Mouse (Mus musculus): ENCODE data around the gene Ahcyl2. TPM values are rescaled to one million over a fixed set of nuclear protein-coding genes. Genes with fewer than 3 reads are reported as not detected.

The Ahcyl2 gene
- polyA plus RNA-seq, 1 experiment: 30.5 TPM

GRCm38 (mm10) chr6:29853213-29853899 is 85.5 kb downstream of the Ahcyl2 start:
- no peak for TF ChIP-seq GATA1 (IDR thresholded peaks at IDR 0.05; ENCODE audit: low read length)

DNA sequence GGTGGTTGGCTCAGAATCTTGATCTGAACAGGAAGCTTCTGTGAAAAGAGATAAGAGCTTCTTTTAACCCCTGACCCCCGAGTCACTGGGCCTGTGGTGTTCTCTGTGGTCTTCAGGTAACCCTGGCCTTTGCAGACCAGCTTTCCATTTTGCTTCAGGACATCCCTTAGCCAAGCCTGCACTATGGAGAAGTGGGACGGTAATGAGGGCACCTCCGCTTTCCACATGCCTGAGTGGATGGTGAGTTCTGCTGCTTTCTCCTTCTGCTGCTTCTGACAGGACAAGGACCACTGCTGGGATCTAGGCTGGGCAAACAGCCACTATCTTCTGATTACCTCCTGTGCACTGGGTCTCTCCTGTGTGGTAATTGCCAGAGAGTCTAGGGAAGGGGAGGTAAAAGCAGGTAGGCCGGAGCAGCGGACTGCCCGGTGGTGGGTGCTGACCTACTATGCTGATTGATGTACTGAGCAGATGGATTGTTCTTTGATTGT is 86.1 kb downstream of the Ahcyl2 start:
- no peak for TF ChIP-seq GATA1 (IDR thresholded peaks at IDR 0.05; ENCODE audit: low read length)

- no peak for TF ChIP-seq GATA1 (IDR thresholded peaks at IDR 0.05; ENCODE audit: low read length)
Measured at GRCm38 (mm10) chr6:29858619-29859018, 90.8 kb downstream of the Ahcyl2 start.

- TF ChIP-seq GATA1 (IDR thresholded peaks at IDR 0.05; ENCODE audit: low read length): no peak
Measured at GRCm38 (mm10) chr6:29859344-29859743, 91.5 kb downstream of the Ahcyl2 start.

DNA sequence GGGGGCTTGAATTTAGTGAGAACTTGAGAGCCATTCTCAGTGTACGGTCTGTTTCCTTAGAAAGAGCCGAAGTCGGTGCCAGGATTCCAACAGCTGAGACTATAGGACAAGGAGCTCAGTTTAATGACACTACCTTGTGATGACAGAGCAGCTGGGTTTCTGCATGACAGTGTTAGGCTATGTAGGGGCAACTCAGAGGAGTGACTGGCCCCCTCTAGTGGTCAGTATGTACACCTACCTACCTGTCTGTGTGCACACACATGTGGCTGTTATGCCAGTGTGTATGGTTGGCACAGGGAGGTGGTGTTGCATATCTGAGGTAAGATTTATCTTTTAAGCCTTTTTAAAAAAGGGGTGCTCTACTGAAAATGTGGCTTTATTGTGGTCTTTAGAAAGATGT is 92.4 kb downstream of the Ahcyl2 start:
- no peak for TF ChIP-seq GATA1 (IDR thresholded peaks at IDR 0.05; ENCODE audit: low read length)

DNA sequence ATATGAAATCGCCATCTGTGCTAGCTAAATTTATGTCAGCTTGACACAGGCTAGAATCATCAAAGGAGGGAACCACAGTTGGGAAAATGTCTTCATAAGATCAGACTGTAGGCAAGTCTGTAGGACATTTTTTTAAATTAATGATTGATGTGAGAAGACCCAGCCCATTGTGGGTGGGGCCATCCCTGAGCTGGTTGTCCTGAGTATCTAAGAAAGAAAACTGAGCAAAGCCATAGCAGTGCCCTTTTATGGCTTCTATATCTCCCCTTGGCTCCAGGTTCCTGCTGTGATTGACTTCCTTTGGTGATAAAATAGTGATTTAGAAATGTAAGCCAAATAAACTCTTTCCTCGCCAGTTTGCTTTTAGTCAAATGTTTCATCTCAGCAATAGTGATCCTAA is 97.1 kb downstream of the Ahcyl2 start:
- no peak for TF ChIP-seq GATA1 (IDR thresholded peaks at IDR 0.05; ENCODE audit: low read length)

DNA sequence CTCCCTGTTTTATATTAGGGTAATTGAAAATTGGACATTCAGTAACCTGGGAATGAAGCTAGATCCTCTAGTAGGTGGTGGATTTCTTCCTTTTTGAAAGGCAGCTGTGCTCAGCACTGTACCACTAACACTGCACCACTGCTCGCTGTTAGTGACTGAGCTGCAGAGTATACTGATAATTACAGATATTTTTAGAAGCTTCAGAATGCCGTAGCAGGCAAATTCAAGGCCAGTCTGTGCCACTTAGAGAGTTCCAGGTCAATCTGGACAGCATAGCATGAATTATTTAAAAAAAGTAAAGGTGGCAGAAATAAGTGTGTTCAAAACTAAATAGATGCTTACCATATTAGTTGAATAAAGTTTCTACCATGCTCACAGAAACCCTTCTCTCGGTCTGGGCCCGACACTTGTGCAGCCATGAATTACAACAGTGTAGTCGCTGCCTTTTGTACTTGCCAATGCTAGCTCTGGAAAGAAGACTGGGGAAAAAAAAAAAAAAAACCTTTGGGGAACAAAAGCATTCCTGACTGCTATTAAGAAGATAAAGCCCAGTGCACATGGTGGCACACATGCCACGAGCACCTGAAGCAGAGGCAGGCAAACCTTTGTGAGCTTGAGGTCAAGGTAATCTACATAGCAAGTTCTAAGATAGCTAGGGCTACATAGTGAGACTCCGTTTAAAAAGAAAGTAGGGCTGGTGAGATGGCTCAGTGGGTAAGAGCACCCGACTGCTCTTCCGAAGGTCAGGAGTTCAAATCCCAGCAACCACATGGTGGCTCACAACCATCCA is 99.3 kb downstream of the Ahcyl2 start:
- TF ChIP-seq GATA1 (IDR thresholded peaks at IDR 0.05; ENCODE audit: low read length): no peak

GRCm38 (mm10) chr6:29868341-29868895 is 100.6 kb downstream of the Ahcyl2 start:
- no peak for TF ChIP-seq GATA1 (IDR thresholded peaks at IDR 0.05; ENCODE audit: low read length)

DNA sequence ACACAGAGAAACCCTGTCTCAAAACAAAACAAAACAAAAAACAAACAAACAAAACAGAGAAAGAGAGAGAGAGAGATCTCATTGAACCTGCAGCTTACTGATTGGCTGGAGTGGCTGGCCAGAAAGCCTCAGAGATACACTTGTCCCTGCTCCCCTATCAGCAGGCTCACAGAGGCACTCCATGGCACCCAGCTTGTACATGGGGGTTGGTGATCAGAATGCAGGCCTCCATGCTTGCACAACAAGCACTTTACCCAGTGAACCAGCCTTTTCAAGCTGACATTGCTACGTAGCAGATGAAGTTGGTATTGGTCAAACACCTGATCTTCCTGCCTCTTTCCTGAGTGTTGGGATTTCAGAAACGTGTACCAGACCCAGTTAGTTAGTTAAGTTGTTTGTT is 105.8 kb downstream of the Ahcyl2 start:
- TF ChIP-seq GATA1 (IDR thresholded peaks at IDR 0.05; ENCODE audit: low read length): no peak

- no peak for TF ChIP-seq GATA1 (IDR thresholded peaks at IDR 0.05; ENCODE audit: low read length)
Measured at GRCm38 (mm10) chr6:29875576-29875975, 107.8 kb downstream of the Ahcyl2 start.

DNA sequence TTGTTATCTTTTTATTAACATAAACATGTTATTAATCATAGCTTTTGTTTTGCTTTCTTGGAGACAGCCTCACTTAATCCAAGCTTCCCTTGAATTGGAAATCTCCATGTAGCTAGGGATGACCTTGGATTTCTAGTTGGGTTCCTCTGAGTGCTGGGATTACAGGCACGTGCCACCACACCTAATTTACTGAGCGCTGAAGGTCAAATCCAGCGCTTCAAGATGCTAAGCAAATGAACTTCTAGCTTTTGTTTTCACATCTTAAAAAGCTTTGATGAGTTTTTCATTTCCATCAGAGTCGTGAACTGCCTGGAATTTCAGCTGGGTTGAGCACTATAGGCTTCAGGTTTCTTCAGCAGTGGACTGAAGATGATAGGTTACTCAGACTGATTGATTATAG is 109.0 kb downstream of the Ahcyl2 start:
- TF ChIP-seq GATA1 (IDR thresholded peaks at IDR 0.05; ENCODE audit: low read length): no peak

DNA sequence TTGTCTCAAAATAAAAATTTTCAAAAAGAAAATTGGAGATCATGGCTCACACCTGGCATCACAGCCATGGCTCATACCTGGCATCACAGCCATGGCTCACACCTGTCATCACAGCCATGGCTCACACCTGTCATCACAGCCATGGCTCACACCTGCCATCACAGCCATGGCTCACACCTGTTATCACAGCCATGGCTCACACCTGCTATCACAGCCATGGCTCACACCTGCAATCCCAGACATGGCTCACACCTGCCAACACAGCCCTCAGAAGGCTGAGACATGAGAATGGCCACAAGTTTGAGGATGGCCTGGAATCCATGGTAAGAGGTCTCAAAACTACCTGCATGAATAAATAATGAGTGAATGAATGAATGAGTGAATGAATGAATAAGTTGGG is 111.8 kb downstream of the Ahcyl2 start:
- TF ChIP-seq GATA1 (IDR thresholded peaks at IDR 0.05; ENCODE audit: low read length): no peak

GRCm38 (mm10) chr6:29880796-29881195 is 113.0 kb downstream of the Ahcyl2 start:
- no peak for TF ChIP-seq GATA1 (IDR thresholded peaks at IDR 0.05; ENCODE audit: low read length)

DNA sequence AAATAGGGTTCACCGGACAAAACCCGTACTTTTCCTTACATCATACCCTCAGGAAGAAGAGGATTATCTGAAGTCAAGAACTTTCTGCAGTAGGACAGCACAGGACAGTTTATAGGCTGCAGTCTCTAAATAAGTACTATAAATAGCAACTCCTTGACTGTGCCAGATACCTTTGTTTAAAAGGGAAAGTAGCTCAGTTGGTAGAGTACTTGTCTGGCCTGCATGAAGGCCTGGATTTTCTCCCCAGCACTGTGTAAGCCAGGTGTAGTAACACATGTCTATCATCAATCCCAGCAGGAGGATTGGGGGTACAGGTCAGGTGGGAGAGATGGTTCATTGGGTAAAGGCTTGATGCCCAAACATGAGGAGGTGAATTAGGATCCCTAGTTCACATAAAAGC is 114.1 kb downstream of the Ahcyl2 start:
- TF ChIP-seq GATA1 (IDR thresholded peaks at IDR 0.05; ENCODE audit: low read length): no peak

GRCm38 (mm10) chr6:29882870-29883269 is 115.1 kb downstream of the Ahcyl2 start:
- TF ChIP-seq GATA1 (IDR thresholded peaks at IDR 0.05; ENCODE audit: low read length): no peak

DNA sequence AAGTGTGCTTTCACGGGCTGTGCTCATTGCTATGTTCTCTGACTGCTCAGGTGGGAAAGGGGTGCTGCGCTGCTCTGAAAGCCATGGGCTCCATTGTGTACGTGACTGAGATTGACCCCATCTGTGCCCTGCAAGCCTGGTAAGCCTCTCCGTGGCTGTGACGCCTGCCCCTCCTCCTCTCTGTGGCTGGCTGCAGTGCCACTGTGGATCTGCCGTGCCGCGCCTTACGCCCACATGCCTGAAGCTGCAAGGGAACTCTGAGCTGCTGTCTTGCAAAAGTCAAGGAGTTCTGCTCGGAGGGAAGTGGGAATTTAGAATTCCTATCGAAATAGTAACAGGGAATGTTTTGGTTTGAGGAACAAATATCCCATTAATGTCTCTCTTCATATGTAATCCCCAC is 123.3 kb downstream of the Ahcyl2 start:
- TF ChIP-seq GATA1 (IDR thresholded peaks at IDR 0.05; ENCODE audit: low read length): no peak

Data from G1E-ER4 (cell line).